Mouse (Mus musculus) c-Kit-positive CD71-positive TER-119-positive erythroid progenitor cells, embryonic 14.5 days (primary cell): ENCODE results near the gene Hrg.
"Not testable (repeated sequence)": the region's sequence is repeated elsewhere in the genome, so short reads cannot be mapped to it uniquely, and the experiment has no call there.

ENCODE experiments used
- DNase-seq: peaks from one replicate; pipeline ENCODE4 v3.0.0-alpha.2; 2013; ENCODE audit warnings: low spot score

Gene Hrg

DNA sequence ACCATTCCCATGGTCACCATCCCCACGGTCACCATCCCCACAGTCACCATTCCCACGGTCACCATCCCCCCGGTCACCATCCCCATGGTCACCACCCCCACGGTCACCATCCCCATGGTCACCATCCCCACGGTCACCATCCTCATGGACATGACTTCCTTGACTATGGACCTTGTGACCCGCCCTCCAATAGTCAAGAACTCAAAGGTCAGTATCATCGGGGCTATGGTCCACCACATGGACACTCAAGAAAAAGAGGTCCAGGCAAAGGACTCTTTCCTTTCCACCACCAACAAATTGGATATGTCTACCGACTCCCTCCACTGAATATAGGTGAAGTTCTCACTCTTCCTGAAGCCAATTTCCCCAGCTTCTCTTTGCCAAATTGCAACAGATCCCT lies 10.2 kb downstream of the Hrg start:
- no peak for DNase-seq

- no peak for DNase-seq
Observed at GRCm38 (mm10) chr16:22962256-22962655, 11.4 kb downstream of the Hrg start.

- no peak for DNase-seq
Observed at GRCm38 (mm10) chr16:22963293-22963692, 12.4 kb downstream of the Hrg start.

GRCm38 (mm10) chr16:22967383-22968030 lies 16.6 kb downstream of the Hrg start:
- DNase-seq, result no peak

DNA sequence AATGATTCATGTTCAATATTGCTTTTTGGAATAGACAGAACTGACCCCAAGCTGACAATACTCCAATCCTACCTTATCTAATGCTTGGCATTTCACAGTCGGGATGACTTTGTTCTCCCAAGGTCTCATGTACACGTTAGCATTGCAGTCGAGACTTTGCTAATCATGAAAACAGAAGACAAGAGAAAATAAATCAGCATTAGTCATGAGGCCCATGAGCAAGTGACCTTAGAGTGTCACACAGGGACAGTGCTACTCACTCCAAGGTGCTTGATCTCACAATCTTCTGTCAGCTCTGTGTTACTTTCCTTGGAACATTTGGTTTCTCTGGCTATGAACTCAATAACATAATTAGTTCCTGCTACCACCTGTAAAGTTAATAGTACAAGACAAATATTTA lies 46.1 kb downstream of the Hrg start:
- DNase-seq, result not testable (repeated sequence)
